Mouse (Mus musculus): Measurements from ENCODE around the gene Cdc6. TPM values are rescaled to one million over a fixed set of nuclear protein-coding genes. Genes with fewer than 3 reads are reported as not detected.
"Not testable (repeated sequence)": the region's sequence is repeated elsewhere in the genome, so short reads cannot be mapped to it uniquely, and the experiment has no call there.

Gene Cdc6
- polyA plus RNA-seq, 1 experiment from 2014 or later: 54.7 TPM

- ATAC-seq (replicated peaks; ENCODE audit: low FRiP score) (no peak), DNase-seq (ENCODE audit: low spot score) (no peak)
- WGBS: 39% methylated on average over 7 of the region's 7 CpGs
- no peaks in the 10 kb centered on the region for H3K36me3 ChIP-seq (ENCODE audit: control insufficient read depth, insufficient read depth, low read length)
- H3K4me3 ChIP-seq (ENCODE audit: low read depth, low read length): no peak overlapping the region
- H3K9ac ChIP-seq (ENCODE audit: low read length): no peak overlapping the region
- no peak overlapping the region for H3K27ac ChIP-seq (ENCODE audit: low read depth, low read length)
- no peak overlapping the region for H3K4me2 ChIP-seq (ENCODE audit: low read depth, low read length, severe bottlenecking)
- H3K4me1 ChIP-seq (replicated peaks; ENCODE audit: control insufficient read depth, insufficient read depth, low read length): peaks cover 46% of the 10 kb centered on the region
- H3K9me3 ChIP-seq (ENCODE audit: control insufficient read depth, low read length): no peaks in the 10 kb centered on the region
- peaks cover 3% of the 10 kb centered on the region; the same call in 1 of the 2 replicates for H3K27me3 ChIP-seq (ENCODE audit: control insufficient read depth, insufficient read depth, low read length)
Observed at GRCm38 (mm10) chr11:98931513-98932292, 24.1 kb downstream of the Cdc6 start.

GRCm38 (mm10) chr11:98932293-98933091, 24.9 kb downstream of the Cdc6 start:
- DNase-seq (ENCODE audit: low spot score) (no peak), ATAC-seq (replicated peaks; ENCODE audit: low FRiP score) (no peak)
- no peaks in the 10 kb centered on the region for H3K36me3 ChIP-seq (ENCODE audit: control insufficient read depth, insufficient read depth, low read length)
- no peak overlapping the region for H3K27ac ChIP-seq (ENCODE audit: low read depth, low read length)
- H3K9ac ChIP-seq (ENCODE audit: low read length): no peak overlapping the region
- whole genome bisulfite sequencing: 46% methylated on average over 19 of the region's 19 CpGs
- no peak overlapping the region for H3K4me2 ChIP-seq (ENCODE audit: low read depth, low read length, severe bottlenecking)
- H3K27me3 ChIP-seq (ENCODE audit: control insufficient read depth, insufficient read depth, low read length): peaks cover 4% of the 10 kb centered on the region; the same call in 1 of the 2 replicates
- H3K4me1 ChIP-seq (replicated peaks; ENCODE audit: control insufficient read depth, insufficient read depth, low read length): peaks cover 48% of the 10 kb centered on the region
- no peaks in the 10 kb centered on the region for H3K9me3 ChIP-seq (ENCODE audit: control insufficient read depth, low read length)
- no peak overlapping the region for H3K4me3 ChIP-seq (ENCODE audit: low read depth, low read length)

DNA sequence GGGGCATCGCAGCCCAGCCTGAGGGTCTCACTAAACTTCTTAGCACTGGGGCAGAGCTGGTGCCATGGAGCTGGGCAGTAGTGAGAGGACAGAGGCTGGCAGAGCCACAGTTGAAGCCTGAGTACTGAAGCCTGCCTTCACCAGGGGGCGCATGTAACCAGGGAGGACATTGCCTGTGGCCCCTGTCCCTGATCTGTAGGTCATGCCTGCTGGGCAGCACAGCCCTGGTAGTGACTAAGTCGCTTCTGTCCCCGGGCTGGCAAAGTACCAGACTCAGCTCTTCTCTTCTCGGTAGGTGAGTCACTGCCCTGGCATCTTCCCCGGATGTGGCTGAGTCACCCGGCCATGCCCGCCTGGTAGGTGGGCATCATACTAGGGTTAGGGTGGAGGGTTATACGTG, 25.6 kb downstream of the Cdc6 start:
- WGBS: 53% methylated on average over 9 of the region's 9 CpGs
- no peak overlapping the region for H3K9ac ChIP-seq (ENCODE audit: low read length)
- peaks cover 48% of the 10 kb centered on the region for H3K4me1 ChIP-seq (replicated peaks; ENCODE audit: control insufficient read depth, insufficient read depth, low read length)
- no peak overlapping the region for H3K4me3 ChIP-seq (ENCODE audit: low read depth, low read length)
- no peaks in the 10 kb centered on the region for H3K36me3 ChIP-seq (ENCODE audit: control insufficient read depth, insufficient read depth, low read length)
- no peak overlapping the region for H3K27ac ChIP-seq (ENCODE audit: low read depth, low read length)
- no peaks in the 10 kb centered on the region for H3K9me3 ChIP-seq (ENCODE audit: control insufficient read depth, low read length)
- no peak overlapping the region for H3K4me2 ChIP-seq (ENCODE audit: low read depth, low read length, severe bottlenecking)
- H3K27me3 ChIP-seq (ENCODE audit: control insufficient read depth, insufficient read depth, low read length): peaks cover 4% of the 10 kb centered on the region; the same call in 1 of the 2 replicates
- ATAC-seq (replicated peaks; ENCODE audit: low FRiP score) (no peak), DNase-seq (ENCODE audit: low spot score) (no peak)

DNA sequence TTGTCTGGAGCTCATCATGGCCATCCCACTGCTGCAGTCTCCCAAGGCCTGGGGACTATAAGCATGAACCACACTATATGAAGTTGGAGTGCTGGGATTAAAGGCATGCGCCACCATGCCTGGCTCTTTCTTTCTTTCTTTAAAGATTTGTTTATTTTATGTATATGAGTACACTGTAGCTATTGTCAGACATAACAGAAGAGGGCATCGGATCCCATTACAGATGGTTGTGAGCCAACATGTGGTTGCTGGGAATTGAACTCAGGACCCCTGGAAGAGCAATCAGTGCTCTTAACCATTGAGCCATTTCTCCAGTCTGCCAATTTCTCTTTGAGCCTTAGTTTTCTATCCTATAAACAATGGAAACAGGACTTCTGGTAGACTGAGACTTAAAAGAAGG, 26.2 kb downstream of the Cdc6 start:
- H3K4me3 ChIP-seq (ENCODE audit: low read depth, low read length); H3K36me3 ChIP-seq (ENCODE audit: control insufficient read depth, insufficient read depth, low read length); H3K9me3 ChIP-seq (ENCODE audit: control insufficient read depth, low read length); H3K9ac ChIP-seq (ENCODE audit: low read length); H3K27ac ChIP-seq (ENCODE audit: low read depth, low read length); ATAC-seq (replicated peaks; ENCODE audit: low FRiP score); H3K27me3 ChIP-seq (ENCODE audit: control insufficient read depth, insufficient read depth, low read length); DNase-seq (ENCODE audit: low spot score); H3K4me2 ChIP-seq (ENCODE audit: low read depth, low read length, severe bottlenecking): not testable (repeated sequence)
- 86% methylated on average over 2 of the region's 2 CpGs for WGBS
- H3K4me1 ChIP-seq (replicated peaks; ENCODE audit: control insufficient read depth, insufficient read depth, low read length): peaks cover 49% of the 10 kb centered on the region

- H3K9me3 ChIP-seq (ENCODE audit: control insufficient read depth, low read length): no peaks in the 10 kb centered on the region
- 91% methylated on average over 3 of the region's 3 CpGs for WGBS
- H3K36me3 ChIP-seq (ENCODE audit: control insufficient read depth, insufficient read depth, low read length): no peaks in the 10 kb centered on the region
- DNase-seq (ENCODE audit: low spot score): no peak
- peaks cover 4% of the 10 kb centered on the region; the same call in 1 of the 2 replicates for H3K27me3 ChIP-seq (ENCODE audit: control insufficient read depth, insufficient read depth, low read length)
- H3K4me3 ChIP-seq (ENCODE audit: low read depth, low read length): no peak overlapping the region
- no peak for ATAC-seq (replicated peaks; ENCODE audit: low FRiP score)
- no peak overlapping the region for H3K27ac ChIP-seq (ENCODE audit: low read depth, low read length)
- H3K9ac ChIP-seq (ENCODE audit: low read length): no peak overlapping the region
- H3K4me2 ChIP-seq (ENCODE audit: low read depth, low read length, severe bottlenecking): no peak overlapping the region
- H3K4me1 ChIP-seq (replicated peaks; ENCODE audit: control insufficient read depth, insufficient read depth, low read length): peaks cover 45% of the 10 kb centered on the region
Observed at GRCm38 (mm10) chr11:98934367-98934766, 26.8 kb downstream of the Cdc6 start.

GRCm38 (mm10) chr11:98935123-98935522, 27.5 kb downstream of the Cdc6 start:
- H3K4me2 ChIP-seq (ENCODE audit: low read depth, low read length, severe bottlenecking): no peak overlapping the region
- no peak overlapping the region for H3K4me3 ChIP-seq (ENCODE audit: low read depth, low read length)
- H3K9ac ChIP-seq (ENCODE audit: low read length): no peak overlapping the region
- H3K36me3 ChIP-seq (ENCODE audit: control insufficient read depth, insufficient read depth, low read length): no peaks in the 10 kb centered on the region
- no peak overlapping the region for H3K27ac ChIP-seq (ENCODE audit: low read depth, low read length)
- no peaks in the 10 kb centered on the region for H3K9me3 ChIP-seq (ENCODE audit: control insufficient read depth, low read length)
- DNase-seq (ENCODE audit: low spot score): no peak
- peaks cover 44% of the 10 kb centered on the region for H3K4me1 ChIP-seq (replicated peaks; ENCODE audit: control insufficient read depth, insufficient read depth, low read length)
- H3K27me3 ChIP-seq (ENCODE audit: control insufficient read depth, insufficient read depth, low read length): peaks cover 4% of the 10 kb centered on the region; the same call in 1 of the 2 replicates
- ATAC-seq (replicated peaks; ENCODE audit: low FRiP score): no peak
- WGBS: 91% methylated on average over 3 of the region's 3 CpGs

DNA sequence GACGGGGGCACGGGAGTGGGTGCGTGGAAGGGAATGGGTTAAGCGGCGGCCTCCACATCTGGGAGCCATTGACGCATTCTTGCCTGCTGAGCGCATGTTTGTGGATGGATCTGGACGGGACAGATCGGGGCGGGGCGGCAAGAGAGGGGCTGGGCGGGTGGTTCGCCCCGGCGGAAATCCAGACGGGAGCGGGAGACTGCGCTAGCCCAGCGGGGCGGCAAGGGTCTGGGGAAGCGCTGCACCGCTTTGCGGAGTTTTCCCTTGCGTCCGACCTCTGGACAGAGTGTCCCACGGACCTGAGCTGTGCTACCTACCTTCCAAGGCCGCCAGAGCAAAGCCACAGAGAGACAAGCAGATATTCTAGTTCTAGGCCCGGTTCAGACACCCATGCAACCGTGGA, 28.6 kb downstream of the Cdc6 start:
- under 1% methylated on average over 29 of the region's 29 CpGs for WGBS
- no peaks in the 10 kb centered on the region for H3K36me3 ChIP-seq (ENCODE audit: control insufficient read depth, insufficient read depth, low read length)
- H3K27me3 ChIP-seq (ENCODE audit: control insufficient read depth, insufficient read depth, low read length): peaks cover 4% of the 10 kb centered on the region; the same call in 1 of the 2 replicates
- ATAC-seq (replicated peaks; ENCODE audit: low FRiP score): no peak
- peak; percentile 77 for DNase-seq (ENCODE audit: low spot score)
- H3K9ac ChIP-seq (ENCODE audit: low read length): peak overlapping the region; percentile 33; the same call in 1 of the 2 replicates
- H3K27ac ChIP-seq (ENCODE audit: low read depth, low read length): no peak overlapping the region
- H3K4me3 ChIP-seq (ENCODE audit: low read depth, low read length): peak overlapping the region; percentile 12; the same call in 1 of the 2 replicates
- H3K9me3 ChIP-seq (ENCODE audit: control insufficient read depth, low read length): no peaks in the 10 kb centered on the region
- peak overlapping the region; percentile 94 for H3K4me2 ChIP-seq (ENCODE audit: low read depth, low read length, severe bottlenecking)
- peaks cover 46% of the 10 kb centered on the region for H3K4me1 ChIP-seq (replicated peaks; ENCODE audit: control insufficient read depth, insufficient read depth, low read length)

GRCm38 (mm10) chr11:98936606-98937409, 29.2 kb downstream of the Cdc6 start:
- DNase-seq (ENCODE audit: low spot score) (no peak), ATAC-seq (replicated peaks; ENCODE audit: low FRiP score) (peak; percentile 37)
- peak overlapping the region; percentile 44 for H3K4me3 ChIP-seq (ENCODE audit: low read depth, low read length)
- peaks cover 42% of the 10 kb centered on the region for H3K4me1 ChIP-seq (replicated peaks; ENCODE audit: control insufficient read depth, insufficient read depth, low read length)
- H3K27ac ChIP-seq (ENCODE audit: low read depth, low read length): no peak overlapping the region
- peaks cover 4% of the 10 kb centered on the region; the same call in 1 of the 2 replicates for H3K27me3 ChIP-seq (ENCODE audit: control insufficient read depth, insufficient read depth, low read length)
- H3K4me2 ChIP-seq (ENCODE audit: low read depth, low read length, severe bottlenecking): peak overlapping the region; percentile 94
- H3K9ac ChIP-seq (ENCODE audit: low read length): peak overlapping the region; percentile 73
- 2% methylated on average over 23 of the region's 23 CpGs for WGBS
- no peaks in the 10 kb centered on the region for H3K36me3 ChIP-seq (ENCODE audit: control insufficient read depth, insufficient read depth, low read length)
- H3K9me3 ChIP-seq (ENCODE audit: control insufficient read depth, low read length): no peaks in the 10 kb centered on the region
